17 mouse cellular contexts compared by ENCODE assay signal in the genomic region with DNA sequence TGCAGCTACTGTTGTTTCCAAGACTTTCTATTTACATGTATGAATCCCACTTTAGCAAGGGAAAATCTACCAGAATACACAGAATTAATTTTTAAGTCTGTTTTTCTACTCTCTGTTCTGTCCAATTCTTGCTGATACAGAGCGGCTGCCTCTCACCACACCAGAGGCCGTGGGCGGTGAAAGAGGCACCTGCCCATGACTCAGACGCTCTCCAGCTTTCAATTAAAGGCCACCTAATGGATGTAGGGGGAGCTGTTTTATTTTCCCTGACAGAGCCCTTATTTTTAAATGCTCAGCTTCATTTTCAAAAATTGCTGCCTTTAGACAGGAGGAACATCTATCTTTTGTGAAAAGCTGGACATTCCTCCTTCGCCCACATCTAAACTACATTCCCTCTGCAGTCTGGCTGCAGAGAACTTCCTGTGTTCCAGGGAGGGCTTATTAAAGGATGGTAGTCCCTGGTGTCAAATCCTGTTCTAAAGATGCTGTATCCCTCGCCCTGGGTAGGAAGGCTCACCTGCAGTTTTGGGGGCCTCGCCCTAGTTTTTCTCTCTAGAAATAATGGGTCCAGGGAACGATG.
DNase-seq lines count a peak whose midpoint lies in the region; ATAC-seq and TF ChIP-seq lines count a peak whose summit lies in the region.
"Had no signal": no experiment of that assay in that cellular context is flagged by ENCODE, and none has a peak within 500 bp of the region (broad histone marks: within the 10 kb centered on the region; RNA-seq: fewer than 3 reads in every experiment).

No protein-coding gene starts in this region.

- TF ChIP-seq POLR2A in brain, embryonic 14.5 days (IDR thresholded peaks at IDR 0.05; ENCODE audit: borderline replicate concordance, extremely low read depth, insufficient read depth, insufficient read length, poor library complexity, severe bottlenecking) = no peak

- no peak overlapping the region for H3K9ac ChIP-seq in midbrain, embryonic 16.5 days (ENCODE audit: low read depth, low read length)
- H3K9ac ChIP-seq in stomach, postnatal 0 days (ENCODE audit: low read length) = no peak overlapping the region
- no peak overlapping the region for H3K9ac ChIP-seq in hindbrain, embryonic 12.5 days
- H3K9ac ChIP-seq: embryonic facial prominence, embryonic 15.5 days; limb, embryonic 15.5 days; lung, embryonic 14.5 days had no signal

- 78% methylated on average over 8 of the region's 8 CpGs for WGBS in midbrain, embryonic 16.5 days
- 83% methylated on average over 8 of the region's 8 CpGs for WGBS in midbrain, embryonic 10.5 days
- WGBS in stomach, postnatal 0 days = 57% methylated on average over 8 of the region's 8 CpGs
- 82% methylated on average over 8 of the region's 8 CpGs for WGBS in hindbrain, embryonic 12.5 days

- TF ChIP-seq EP300 in stomach, postnatal 0 days (optimal IDR thresholded peaks at IDR 0.05) = no peak

- H3K36me3 ChIP-seq in midbrain, embryonic 16.5 days (ENCODE audit: control insufficient read depth, insufficient read depth, low read length) = no peaks in the 10 kb centered on the region
- H3K36me3 ChIP-seq in midbrain, embryonic 10.5 days = no peaks in the 10 kb centered on the region
- H3K36me3 ChIP-seq in stomach, postnatal 0 days (ENCODE audit: control insufficient read depth, insufficient read depth, low read length) = no peaks in the 10 kb centered on the region
- no peaks in the 10 kb centered on the region for H3K36me3 ChIP-seq in hindbrain, embryonic 12.5 days
- H3K36me3 ChIP-seq: embryonic facial prominence, embryonic 15.5 days; limb, embryonic 15.5 days had no signal

- H3K27ac ChIP-seq in midbrain, embryonic 16.5 days (ENCODE audit: low read length) = peak overlapping the region; percentile 33; the same call in 1 of the 2 replicates
- H3K27ac ChIP-seq in midbrain, embryonic 10.5 days (replicated peaks) = no peak overlapping the region
- H3K27ac ChIP-seq in stomach, postnatal 0 days (replicated peaks) = no peak overlapping the region
- H3K27ac ChIP-seq in hindbrain, embryonic 12.5 days = no peak overlapping the region
- H3K27ac ChIP-seq: embryonic facial prominence, embryonic 15.5 days; limb, embryonic 15.5 days had no signal

- intact Hi-C loops in heart, postnatal 25 days (cut with DNase I) = no loop called here

- H3K4me3 ChIP-seq in midbrain, embryonic 16.5 days (ENCODE audit: low read depth, low read length) = no peak overlapping the region
- H3K4me3 ChIP-seq in midbrain, embryonic 10.5 days = no peak overlapping the region
- no peak overlapping the region for H3K4me3 ChIP-seq in stomach, postnatal 0 days (ENCODE audit: low read depth, low read length)
- H3K4me3 ChIP-seq in hindbrain, embryonic 12.5 days = no peak overlapping the region
- H3K4me3 ChIP-seq: embryonic facial prominence, embryonic 15.5 days; limb, embryonic 15.5 days; megakaryocyte, embryonic 14.5 days had no signal

- no peak for TF ChIP-seq CTCF in brain, embryonic 14.5 days (IDR thresholded peaks at IDR 0.05; ENCODE audit: borderline replicate concordance, extremely low read depth, insufficient read depth, insufficient read length)
- peak; percentile 29; the same call in 1 of the 2 replicates for TF ChIP-seq CTCF in stomach, postnatal 0 days (IDR thresholded peaks at IDR 0.05; ENCODE audit: low read depth)

- no peaks in the 10 kb centered on the region for H3K9me3 ChIP-seq in midbrain, embryonic 16.5 days (replicated peaks; ENCODE audit: control insufficient read depth, low read length, poor library complexity, severe bottlenecking)
- H3K9me3 ChIP-seq in midbrain, embryonic 10.5 days (replicated peaks) = no peaks in the 10 kb centered on the region
- no peaks in the 10 kb centered on the region for H3K9me3 ChIP-seq in stomach, postnatal 0 days (ENCODE audit: control insufficient read depth, low read length)
- H3K9me3 ChIP-seq in hindbrain, embryonic 12.5 days (replicated peaks) = no peaks in the 10 kb centered on the region
- H3K9me3 ChIP-seq: embryonic facial prominence, embryonic 15.5 days; limb, embryonic 15.5 days; megakaryocyte, embryonic 14.5 days had no signal

- no peak for ATAC-seq in midbrain, embryonic 16.5 days
- ATAC-seq in stomach, postnatal 0 days (ENCODE audit: low FRiP score, low TSS enrichment) = no peak
- no peak for ATAC-seq in hindbrain, embryonic 12.5 days (ENCODE audit: low FRiP score)
- ATAC-seq: forebrain, embryonic 16.5 days; intestine, embryonic 16.5 days had no signal

- DNase-seq in heart, adult 11 months = peak; percentile 66
- no peak for DNase-seq in heart, postnatal 25 days (ENCODE audit: low spot score)
- DNase-seq in midbrain, embryonic 10.5 days (ENCODE audit: low spot score) = no peak
- DNase-seq in brain, embryonic 14.5 days (ENCODE audit: low read depth) = peak; percentile 13
- no peak for DNase-seq in stomach, postnatal 0 days (ENCODE audit: low spot score)
- DNase-seq: adrenal gland, adult 8-10 months; cerebellum, postnatal 36 days; heart, postnatal 4 days; kidney, postnatal 36 days; lung, embryonic 14.5 days had no signal

- H3K27me3 ChIP-seq in midbrain, embryonic 16.5 days (ENCODE audit: control insufficient read depth, insufficient read depth, low read depth, low read length) = no peaks in the 10 kb centered on the region
- no peaks in the 10 kb centered on the region for H3K27me3 ChIP-seq in midbrain, embryonic 10.5 days (ENCODE audit: low read depth, poor library complexity, severe bottlenecking)
- no peaks in the 10 kb centered on the region for H3K27me3 ChIP-seq in stomach, postnatal 0 days (ENCODE audit: control insufficient read depth, insufficient read depth, low read length)
- no peaks in the 10 kb centered on the region for H3K27me3 ChIP-seq in hindbrain, embryonic 12.5 days
- H3K27me3 ChIP-seq: embryonic facial prominence, embryonic 15.5 days; limb, embryonic 15.5 days had no signal

- H3K4me2 ChIP-seq in midbrain, embryonic 16.5 days (ENCODE audit: low read length) = no peak overlapping the region
- no peak overlapping the region for H3K4me2 ChIP-seq in stomach, postnatal 0 days (replicated peaks; ENCODE audit: low read depth)
- H3K4me2 ChIP-seq in hindbrain, embryonic 12.5 days (replicated peaks) = no peak overlapping the region
- H3K4me2 ChIP-seq: embryonic facial prominence, embryonic 15.5 days; limb, embryonic 15.5 days; lung, embryonic 14.5 days had no signal

- H3K4me1 ChIP-seq in midbrain, embryonic 16.5 days (ENCODE audit: control insufficient read depth, insufficient read depth, low read length) = peaks cover 18% of the 10 kb centered on the region
- peaks cover 11% of the 10 kb centered on the region; the same call in 1 of the 2 replicates for H3K4me1 ChIP-seq in midbrain, embryonic 10.5 days
- no peaks in the 10 kb centered on the region for H3K4me1 ChIP-seq in stomach, postnatal 0 days (replicated peaks; ENCODE audit: control insufficient read depth, insufficient read depth)
- H3K4me1 ChIP-seq in hindbrain, embryonic 12.5 days = peaks cover 8% of the 10 kb centered on the region; the same call in 1 of the 2 replicates

Comparison
In these comparisons a context has a peak if more than half of its experiments do, and no peak if none do; other contexts are left out.
1. DNase-seq: peak in heart, adult 11 months (single experiment) and brain, embryonic 14.5 days (single experiment); none in heart, postnatal 25 days (single experiment), midbrain, embryonic 10.5 days (single experiment) and stomach, postnatal 0 days (single experiment).